Mouse (Mus musculus): ENCODE measurements at regions not wholly inside any gene's neighbourhood (a gene's known extent, or its start where the extent isn't known, plus 50 kb on each side); places are given as distances from the start of the nearest gene placed in this dataset.
A peak's percentile ranks its signal among the peaks of the same experiment; 100 is the strongest.

- WGBS, result 40% methylated on average over 1 of the region's 1 CpGs
- no peak overlapping the region for H3K4me2 ChIP-seq
- no peaks in the 10 kb centered on the region for H3K36me3 ChIP-seq
- H3K4me1 ChIP-seq, result no peaks in the 10 kb centered on the region
- no peak overlapping the region for H3K4me3 ChIP-seq
- H3K9me3 ChIP-seq, result no peaks in the 10 kb centered on the region
- H3K9ac ChIP-seq, result no peak overlapping the region
- H3K27me3 ChIP-seq, result no peaks in the 10 kb centered on the region
- H3K27ac ChIP-seq, result no peak overlapping the region
- ATAC-seq (ENCODE audit: borderline replicate concordance, extremely low read depth, low FRiP score, low TSS enrichment), result no peak
These were observed 133.9 kb upstream of the Ahr start for GRCm38 (mm10) chr12:35668716-35669115.

- H3K4me2 ChIP-seq, result no peak overlapping the region
- H3K9ac ChIP-seq, result no peak overlapping the region
- no peaks in the 10 kb centered on the region for H3K4me1 ChIP-seq
- no peak overlapping the region for H3K4me3 ChIP-seq
- H3K27me3 ChIP-seq, result no peaks in the 10 kb centered on the region
- WGBS, result 49% methylated on average over 3 of the region's 3 CpGs
- H3K27ac ChIP-seq, result no peak overlapping the region
- ATAC-seq (ENCODE audit: borderline replicate concordance, extremely low read depth, low FRiP score, low TSS enrichment), result no peak
- H3K9me3 ChIP-seq, result no peaks in the 10 kb centered on the region
- no peaks in the 10 kb centered on the region for H3K36me3 ChIP-seq
These were observed 132.9 kb upstream of the Ahr start for GRCm38 (mm10) chr12:35667705-35668104.

GRCm38 (mm10) chr12:35667218-35667617 is 132.4 kb upstream of the Ahr start:
- H3K27me3 ChIP-seq, result no peaks in the 10 kb centered on the region
- H3K4me2 ChIP-seq, result no peak overlapping the region
- H3K4me1 ChIP-seq, result no peaks in the 10 kb centered on the region
- no peak overlapping the region for H3K4me3 ChIP-seq
- H3K27ac ChIP-seq, result no peak overlapping the region
- H3K36me3 ChIP-seq, result no peaks in the 10 kb centered on the region
- no peaks in the 10 kb centered on the region for H3K9me3 ChIP-seq
- no peak for ATAC-seq (ENCODE audit: borderline replicate concordance, extremely low read depth, low FRiP score, low TSS enrichment)
- H3K9ac ChIP-seq, result no peak overlapping the region

DNA sequence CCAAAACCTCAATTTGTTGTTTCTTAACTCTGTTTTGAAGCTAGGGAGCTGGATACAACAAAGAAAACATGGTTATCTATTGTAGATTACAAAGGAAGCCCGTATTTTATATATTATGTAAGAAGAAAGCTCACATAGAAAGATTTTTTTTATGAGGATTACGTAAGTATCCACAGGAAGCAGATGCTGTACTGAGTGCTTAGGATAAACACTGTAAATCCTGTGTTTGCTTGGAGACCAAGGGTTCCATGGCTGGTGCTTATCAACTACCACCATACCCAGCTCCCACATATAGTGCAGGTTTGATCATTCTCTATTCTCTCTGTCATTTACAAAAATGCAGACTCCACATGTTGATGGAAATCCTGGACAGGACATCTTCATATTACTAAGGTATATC is 131.2 kb upstream of the Ahr start:
- no peak for ATAC-seq (ENCODE audit: borderline replicate concordance, extremely low read depth, low FRiP score, low TSS enrichment)
- Histone ChIP-seq H3K36me3 (no peaks in the 10 kb centered on the region), H3K9ac (no peak overlapping the region), H3K27ac (no peak overlapping the region), H3K27me3 (no peaks in the 10 kb centered on the region), H3K4me2 (no peak overlapping the region), H3K4me3 (no peak overlapping the region), H3K9me3 (no peaks in the 10 kb centered on the region), H3K4me1 (no peaks in the 10 kb centered on the region)
- 52% methylated on average over 2 of the region's 2 CpGs for WGBS

DNA sequence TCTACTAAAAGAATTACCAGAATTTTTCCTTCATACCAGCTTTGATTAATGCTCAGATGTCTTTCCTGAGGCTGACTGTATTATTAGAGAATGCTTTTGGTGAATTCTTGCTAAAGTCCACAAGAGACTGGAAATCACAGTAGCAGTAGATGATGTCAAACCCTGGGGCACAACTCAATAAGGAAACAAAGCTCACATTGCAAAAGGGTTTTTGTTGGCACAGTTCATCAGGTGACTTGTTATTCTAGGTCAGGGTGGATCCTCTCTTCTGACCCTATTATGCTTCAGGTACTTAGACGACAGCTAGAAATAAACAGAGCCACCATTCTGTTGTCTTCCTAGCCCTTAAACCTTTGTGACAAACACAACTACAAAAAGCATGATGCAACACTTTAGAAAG is 128.2 kb upstream of the Ahr start:
- 80% methylated on average over 1 of the region's 1 CpGs for WGBS
- H3K4me1 ChIP-seq, result no peaks in the 10 kb centered on the region
- no peak overlapping the region for H3K9ac ChIP-seq
- no peak overlapping the region for H3K4me2 ChIP-seq
- H3K36me3 ChIP-seq, result no peaks in the 10 kb centered on the region
- H3K9me3 ChIP-seq, result no peaks in the 10 kb centered on the region
- H3K4me3 ChIP-seq, result no peak overlapping the region
- H3K27ac ChIP-seq, result no peak overlapping the region
- no peak for ATAC-seq (ENCODE audit: borderline replicate concordance, extremely low read depth, low FRiP score, low TSS enrichment)
- no peaks in the 10 kb centered on the region for H3K27me3 ChIP-seq

DNA sequence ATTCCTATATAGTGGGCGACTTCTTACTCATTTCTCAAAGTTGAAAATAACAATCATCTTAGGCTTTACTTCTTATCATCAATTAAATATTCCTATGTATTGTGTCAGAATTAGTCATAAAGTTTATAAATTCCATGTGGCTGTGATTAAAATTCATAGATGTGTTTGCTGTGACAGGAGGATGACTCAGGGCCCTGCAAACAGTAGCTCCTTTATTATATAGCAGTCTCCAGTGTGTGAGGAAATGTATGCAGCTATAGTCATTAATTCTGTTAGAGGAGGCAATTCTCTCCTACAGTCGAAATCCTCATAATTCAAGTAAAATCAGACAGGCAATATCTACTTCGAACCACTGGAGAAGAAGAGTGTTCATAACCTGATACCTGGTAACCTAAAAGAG is 121.7 kb upstream of the Ahr start:
- WGBS, result 78% methylated on average over 3 of the region's 3 CpGs

DNA sequence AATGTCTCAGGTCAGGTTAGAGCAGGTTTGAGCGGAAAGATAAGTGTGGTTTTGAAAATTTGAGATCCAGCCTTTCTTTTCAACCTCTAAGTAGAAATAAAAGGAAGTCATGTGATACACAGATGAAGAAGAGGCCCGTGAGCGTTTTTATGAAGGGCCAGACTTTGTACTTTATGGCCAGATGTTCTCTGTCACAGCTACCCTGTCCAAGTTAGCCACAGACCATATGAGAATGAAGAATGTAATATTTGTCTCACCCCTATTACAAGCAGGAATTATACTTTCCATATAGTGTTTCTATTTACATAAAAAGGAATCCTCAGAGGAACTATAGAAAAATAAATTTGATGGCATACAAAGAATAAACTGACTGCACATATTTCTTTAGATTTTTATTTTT is 114.9 kb upstream of the Ahr start:
- Histone ChIP-seq H3K27ac (no peak overlapping the region), H3K36me3 (no peaks in the 10 kb centered on the region), H3K4me1 (no peaks in the 10 kb centered on the region), H3K9ac (no peak overlapping the region), H3K4me2 (no peak overlapping the region), H3K9me3 (no peaks in the 10 kb centered on the region), H3K27me3 (no peaks in the 10 kb centered on the region), H3K4me3 (no peak overlapping the region)
- peak; percentile 65; the same call in 1 of the 2 replicates for ATAC-seq (ENCODE audit: borderline replicate concordance, extremely low read depth, low FRiP score, low TSS enrichment)
- WGBS, result 46% methylated on average over 3 of the region's 3 CpGs

More for the DNA sequence above, 121.7 kb upstream of the Ahr start:
- Histone ChIP-seq H3K9ac (no peak overlapping the region), H3K4me1 (no peaks in the 10 kb centered on the region), H3K27me3 (no peaks in the 10 kb centered on the region), H3K27ac (no peak overlapping the region), H3K36me3 (no peaks in the 10 kb centered on the region), H3K4me2 (no peak overlapping the region), H3K4me3 (no peak overlapping the region), H3K9me3 (no peaks in the 10 kb centered on the region)
- ATAC-seq (ENCODE audit: borderline replicate concordance, extremely low read depth, low FRiP score, low TSS enrichment), result no peak

DNA sequence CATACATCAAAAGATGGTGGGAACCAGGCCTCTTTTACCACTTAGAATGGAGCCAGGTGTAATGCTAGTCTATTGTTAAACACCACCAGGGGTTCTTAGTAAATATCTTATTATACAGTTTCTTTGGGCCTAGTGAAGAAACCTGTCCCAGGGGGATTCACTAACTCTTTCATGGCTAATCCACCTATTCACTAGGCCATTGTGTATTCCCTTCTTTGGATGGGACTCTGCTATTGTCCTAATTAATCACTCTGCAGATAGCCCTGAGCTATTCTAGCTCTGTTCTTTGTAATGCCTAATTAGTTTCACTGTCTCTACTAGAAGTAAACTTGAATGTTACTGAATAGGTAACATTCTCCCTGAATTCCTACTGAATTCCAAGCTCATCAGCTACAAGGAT is 107.6 kb upstream of the Ahr start:
- H3K4me2 ChIP-seq, result no peak overlapping the region
- no peak for ATAC-seq (ENCODE audit: borderline replicate concordance, extremely low read depth, low FRiP score, low TSS enrichment)
- H3K4me3 ChIP-seq, result no peak overlapping the region
- no peaks in the 10 kb centered on the region for H3K9me3 ChIP-seq
- H3K9ac ChIP-seq, result no peak overlapping the region
- no peaks in the 10 kb centered on the region for H3K36me3 ChIP-seq
- H3K4me1 ChIP-seq, result no peaks in the 10 kb centered on the region
- no peak overlapping the region for H3K27ac ChIP-seq
- no peaks in the 10 kb centered on the region for H3K27me3 ChIP-seq

- 64% methylated on average over 1 of the region's 1 CpGs for whole genome bisulfite sequencing
- Histone ChIP-seq H3K4me1 (no peaks in the 10 kb centered on the region), H3K9ac (no peak overlapping the region), H3K4me3 (no peak overlapping the region), H3K27me3 (no peaks in the 10 kb centered on the region), H3K36me3 (no peaks in the 10 kb centered on the region), H3K27ac (no peak overlapping the region), H3K9me3 (no peaks in the 10 kb centered on the region), H3K4me2 (no peak overlapping the region)
- no peak for ATAC-seq (ENCODE audit: borderline replicate concordance, extremely low read depth, low FRiP score, low TSS enrichment)
These were observed 106.9 kb upstream of the Ahr start for GRCm38 (mm10) chr12:35641741-35642140.

GRCm38 (mm10) chr12:35640911-35641345 is 106.1 kb upstream of the Ahr start:
- H3K27ac ChIP-seq, result no peak overlapping the region
- no peaks in the 10 kb centered on the region for H3K9me3 ChIP-seq
- H3K36me3 ChIP-seq, result no peaks in the 10 kb centered on the region
- no peak overlapping the region for H3K9ac ChIP-seq
- 48% methylated on average over 3 of the region's 3 CpGs for WGBS
- no peak overlapping the region for H3K4me2 ChIP-seq
- H3K4me1 ChIP-seq, result no peaks in the 10 kb centered on the region
- H3K4me3 ChIP-seq, result no peak overlapping the region
- ATAC-seq (ENCODE audit: borderline replicate concordance, extremely low read depth, low FRiP score, low TSS enrichment), result no peak
- H3K27me3 ChIP-seq, result no peaks in the 10 kb centered on the region

DNA sequence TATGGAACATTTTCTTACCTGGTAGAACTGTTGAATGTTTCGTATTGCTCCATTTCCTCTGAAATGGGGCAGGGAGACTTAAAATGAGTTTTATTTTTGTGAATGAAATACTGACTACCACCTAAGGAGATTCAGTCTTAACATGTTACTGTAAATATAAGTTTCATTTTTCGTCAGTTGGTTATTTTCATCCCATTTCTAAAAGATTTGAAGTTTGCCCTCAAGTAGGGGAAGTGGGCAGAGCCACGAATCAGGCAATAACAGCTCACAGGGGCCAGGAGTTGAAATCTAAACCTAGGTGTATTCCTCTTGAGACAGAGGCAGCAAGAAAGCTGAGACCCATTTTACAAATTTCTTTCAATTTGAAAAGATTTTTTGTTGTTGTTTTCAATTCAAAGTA is 88.6 kb upstream of the Ahr start:
- Histone ChIP-seq H3K4me2 (no peak overlapping the region), H3K9me3 (no peaks in the 10 kb centered on the region), H3K4me1 (no peaks in the 10 kb centered on the region; the same call in 1 of the 2 replicates), H3K4me3 (no peak overlapping the region), H3K36me3 (no peaks in the 10 kb centered on the region), H3K27ac (no peak overlapping the region), H3K9ac (no peak overlapping the region), H3K27me3 (no peaks in the 10 kb centered on the region)
- no peak for ATAC-seq (ENCODE audit: borderline replicate concordance, extremely low read depth, low FRiP score, low TSS enrichment)
- WGBS, result 69% methylated on average over 3 of the region's 3 CpGs

DNA sequence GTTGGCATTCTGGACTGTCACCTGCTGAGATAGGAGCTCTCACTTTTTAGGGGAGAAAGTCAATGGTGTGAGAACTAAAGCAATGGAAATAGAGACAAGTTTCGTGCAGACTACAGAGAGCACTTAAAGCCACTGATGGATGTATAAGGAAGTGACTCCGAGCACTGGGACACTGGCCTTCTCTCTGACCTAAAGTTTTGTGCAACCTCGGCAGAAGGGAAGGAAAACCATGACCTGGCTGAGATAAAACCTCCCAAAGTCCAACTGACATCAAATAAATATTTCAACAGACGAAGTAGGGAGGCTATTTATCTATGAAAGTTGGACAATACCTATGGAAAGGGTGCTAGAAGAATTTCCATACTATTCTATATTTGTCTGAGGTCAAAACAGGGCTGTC is 80.0 kb upstream of the Ahr start:
- Histone ChIP-seq H3K27ac (no peak overlapping the region), H3K36me3 (no peaks in the 10 kb centered on the region), H3K4me2 (no peak overlapping the region), H3K27me3 (no peaks in the 10 kb centered on the region), H3K4me3 (no peak overlapping the region), H3K4me1 (0 out of 2 replicates have a peak, but pooled peaks cover 3% of the 10 kb centered on the region), H3K9me3 (no peaks in the 10 kb centered on the region), H3K9ac (no peak overlapping the region)
- no peak for ATAC-seq (ENCODE audit: borderline replicate concordance, extremely low read depth, low FRiP score, low TSS enrichment)
- 46% methylated on average over 4 of the region's 4 CpGs for WGBS

DNA sequence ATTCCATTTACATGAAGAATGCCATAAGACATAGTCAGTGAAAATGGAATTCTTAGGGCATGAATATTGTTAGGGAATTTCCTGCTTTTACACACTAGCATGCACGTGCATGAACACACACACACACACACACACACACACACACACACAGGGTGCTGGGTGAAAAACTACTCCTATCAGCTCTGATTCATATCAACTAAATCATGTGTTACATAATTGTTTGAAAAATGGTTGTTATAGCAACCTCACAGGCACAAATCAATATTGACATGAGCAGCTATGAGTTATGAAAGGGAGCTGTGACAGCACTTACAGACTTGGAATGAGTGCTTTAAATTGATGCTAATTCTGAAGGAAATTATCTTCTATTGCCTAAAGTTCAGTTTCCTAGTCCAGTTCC is 72.8 kb upstream of the Ahr start:
- H3K9ac ChIP-seq, result no peak overlapping the region
- WGBS, result 60% methylated on average over 1 of the region's 1 CpGs
- no peaks in the 10 kb centered on the region for H3K9me3 ChIP-seq
- no peak overlapping the region for H3K4me2 ChIP-seq
- no peak overlapping the region for H3K4me3 ChIP-seq
- H3K27ac ChIP-seq, result no peak overlapping the region
- H3K36me3 ChIP-seq, result no peaks in the 10 kb centered on the region
- no peak for ATAC-seq (ENCODE audit: borderline replicate concordance, extremely low read depth, low FRiP score, low TSS enrichment)
- H3K4me1 ChIP-seq, result no peaks in the 10 kb centered on the region
- no peaks in the 10 kb centered on the region for H3K27me3 ChIP-seq
